ENCODE assay signal across 8 mouse cellular contexts in genomic region chr2:113847678-113848244, GRCm38 (mm10). TPM values are rescaled to one million over a fixed set of nuclear protein-coding genes. Genes with fewer than 3 reads are reported as not detected.
DNase-seq lines count a peak whose midpoint lies in the region; ATAC-seq lines count a peak whose summit lies in the region.

No protein-coding gene starts in this region.

- H3K4me1 ChIP-seq in forebrain, embryonic 12.5 days, result peaks cover 25% of the 10 kb centered on the region
- peaks cover 8% of the 10 kb centered on the region for H3K4me1 ChIP-seq in limb, embryonic 11.5 days (ENCODE audit: control insufficient read depth, insufficient read depth, low read length)
- H3K4me1 ChIP-seq in neural tube, embryonic 14.5 days (ENCODE audit: control insufficient read depth, insufficient read depth, low read length), result peaks cover 6% of the 10 kb centered on the region

- peak; percentile 17 for DNase-seq in left cerebral cortex, postnatal 4 days
- no peak for DNase-seq in left cerebral cortex, postnatal 25 days (ENCODE audit: low spot score in 2 of 2)
- peak; percentile 38 for DNase-seq in NIH3T3 (ENCODE audit: low read depth)
- no peak for DNase-seq in limb, embryonic 11.5 days (ENCODE audit: low spot score)
- no peak for DNase-seq in gastrocnemius, postnatal 25 days
- DNase-seq in gastrocnemius, postnatal 4 days (ENCODE audit: low spot score in 2 of 2), result no peak

- peak overlapping the region; percentile 71; the same call in 1 of the 2 replicates for H3K27ac ChIP-seq in forebrain, embryonic 12.5 days
- H3K27ac ChIP-seq in limb, embryonic 11.5 days (replicated peaks; ENCODE audit: low read depth, low read length), result peak overlapping the region; percentile 59
- H3K27ac ChIP-seq in neural tube, embryonic 14.5 days (ENCODE audit: low read depth, low read length), result no peak overlapping the region

- intact Hi-C loops in left cerebral cortex, postnatal 4 days (cut with DNase I), result no loop called here
- intact Hi-C loops in left cerebral cortex, postnatal 25 days (cut with DNase I), result no loop called here

- H3K4me2 ChIP-seq in forebrain, embryonic 12.5 days, result peak overlapping the region; percentile 73
- peak overlapping the region; percentile 82 for H3K4me2 ChIP-seq in limb, embryonic 11.5 days (ENCODE audit: low read depth, severe bottlenecking)
- peak overlapping the region; percentile 92 for H3K4me2 ChIP-seq in neural tube, embryonic 14.5 days (ENCODE audit: low read depth, low read length)

- H3K27me3 ChIP-seq in forebrain, embryonic 12.5 days, result no peaks in the 10 kb centered on the region
- no peaks in the 10 kb centered on the region for H3K27me3 ChIP-seq in limb, embryonic 11.5 days (ENCODE audit: control insufficient read depth, insufficient read depth, low read length)
- no peaks in the 10 kb centered on the region for H3K27me3 ChIP-seq in neural tube, embryonic 14.5 days (ENCODE audit: control insufficient read depth, insufficient read depth, low read length)

- H3K36me3 ChIP-seq in forebrain, embryonic 12.5 days (replicated peaks), result peaks cover 16% of the 10 kb centered on the region
- peaks cover 2% of the 10 kb centered on the region; the same call in 1 of the 2 replicates for H3K36me3 ChIP-seq in limb, embryonic 11.5 days (ENCODE audit: control insufficient read depth, insufficient read depth, low read length)
- no peaks in the 10 kb centered on the region for H3K36me3 ChIP-seq in neural tube, embryonic 14.5 days (ENCODE audit: control insufficient read depth, insufficient read depth, low read length)

- H3K9ac ChIP-seq in forebrain, embryonic 12.5 days, result peak overlapping the region; percentile 76
- peak overlapping the region; percentile 77 for H3K9ac ChIP-seq in limb, embryonic 11.5 days (ENCODE audit: low read length)
- 0 out of 2 replicates have a peak overlapping the region, but pooled peaks have one; percentile 34 for H3K9ac ChIP-seq in neural tube, embryonic 14.5 days (replicated peaks; ENCODE audit: low read depth, low read length)

- peak; percentile 12; the same call in 1 of the 2 replicates for ATAC-seq in forebrain, embryonic 12.5 days (ENCODE audit: low FRiP score)
- ATAC-seq in limb, embryonic 11.5 days (ENCODE audit: insufficient number of reproducible peaks, low FRiP score, low TSS enrichment, low read depth), result peak; percentile 13; the same call in 1 of the 2 replicates
- peak; percentile 7; the same call in 1 of the 2 replicates for ATAC-seq in neural tube, embryonic 14.5 days (ENCODE audit: low read depth)

- H3K4me3 ChIP-seq in forebrain, embryonic 12.5 days (replicated peaks), result peak overlapping the region; percentile 82
- H3K4me3 ChIP-seq in limb, embryonic 11.5 days (ENCODE audit: low read depth, low read length), result peak overlapping the region; percentile 73
- peak overlapping the region; percentile 65 for H3K4me3 ChIP-seq in neural tube, embryonic 14.5 days (ENCODE audit: low read depth, low read length)

- no peaks in the 10 kb centered on the region for H3K9me3 ChIP-seq in forebrain, embryonic 12.5 days
- H3K9me3 ChIP-seq in limb, embryonic 11.5 days (ENCODE audit: control insufficient read depth, low read length), result no peaks in the 10 kb centered on the region
- H3K9me3 ChIP-seq in neural tube, embryonic 14.5 days (ENCODE audit: control insufficient read depth, low read length), result no peaks in the 10 kb centered on the region

- under 1% methylated on average over 24 of the region's 24 CpGs for WGBS in forebrain, embryonic 12.5 days
- WGBS in limb, embryonic 11.5 days, result under 1% methylated on average over 24 of the region's 24 CpGs
- under 1% methylated on average over 24 of the region's 24 CpGs for WGBS in neural tube, embryonic 14.5 days

RNA-seq across cellular contexts. Expression of gene Arhgap11a, which starts 0.7 kb away (rescaled TPM):
- 1 to 10 TPM; 6.9 to 7.8 TPM for total RNA-seq in left cerebral cortex, postnatal 4 days (2021)
- total RNA-seq in left cerebral cortex, postnatal 25 days (2021), result 1 to 10 TPM; 2.1 to 2.2 TPM
- polyA plus RNA-seq in forebrain, embryonic 12.5 days (2016; fragmentation: Nextera tagmentation; extraction: Ambion mirVana), result 66.3 and 70.4 TPM in 2 replicates
- polyA plus RNA-seq in limb, embryonic 11.5 days (2014; fragmentation: Nextera tagmentation; extraction: Ambion mirVana), result 5.7 and 7.3 TPM in 2 replicates
- 0.48 and 0.81 TPM in 2 replicates for polyA plus RNA-seq in neural tube, embryonic 14.5 days (2014; fragmentation: Nextera tagmentation; extraction: Ambion mirVana)
- 1 to 10 TPM; 1.4 to 1.6 TPM for total RNA-seq in gastrocnemius, postnatal 25 days (2021)
- 10 to 100 TPM; 14.9 to 15.8 TPM for total RNA-seq in gastrocnemius, postnatal 4 days (2021)

RNA-seq across cellular contexts. Expression of gene Scg5, which starts 18.8 kb away (rescaled TPM):
- total RNA-seq in left cerebral cortex, postnatal 4 days (2021), result 100 to 1,000 TPM; 205 to 208 TPM
- total RNA-seq in left cerebral cortex, postnatal 25 days (2021), result 100 to 1,000 TPM; 488 to 523 TPM
- polyA plus RNA-seq in forebrain, embryonic 12.5 days (2016; fragmentation: Nextera tagmentation; extraction: Ambion mirVana), result 67.8 and 71.2 TPM in 2 replicates
- 0.57 and 1.5 TPM in 2 replicates for polyA plus RNA-seq in limb, embryonic 11.5 days (2014; fragmentation: Nextera tagmentation; extraction: Ambion mirVana)
- 244 and 315 TPM in 2 replicates for polyA plus RNA-seq in neural tube, embryonic 14.5 days (2014; fragmentation: Nextera tagmentation; extraction: Ambion mirVana)
- total RNA-seq in gastrocnemius, postnatal 25 days (2021), result under 1 TPM in 1 of 2 experiments, not detected in 1; 0.21 TPM
- total RNA-seq in gastrocnemius, postnatal 4 days (2021), result 1 to 10 TPM in 1 of 2 experiments, under 1 TPM in 1; 0.86 to 1.1 TPM

Comparison
In these comparisons a context has a peak if more than half of its experiments do, and no peak if none do; other contexts are left out.
1. DNase-seq: peak in left cerebral cortex, postnatal 4 days (single experiment) and NIH3T3 (single experiment); none in left cerebral cortex, postnatal 25 days (0 of 2), limb, embryonic 11.5 days (single experiment), gastrocnemius, postnatal 25 days (single experiment) and gastrocnemius, postnatal 4 days (0 of 2).
2. RNA of gene Scg5, which starts 18.8 kb away (total RNA-seq): 488 to 523 TPM in left cerebral cortex, postnatal 25 days and 205 to 208 TPM in left cerebral cortex, postnatal 4 days; 0.86 to 1.1 TPM in gastrocnemius, postnatal 4 days and 0.21 TPM in gastrocnemius, postnatal 25 days; every median in the first group is over 10 times any median in the second.
3. Peak in every context shown above with its lines, with median percentiles within 50 percentile points of each other: ATAC-seq, H3K4me2 ChIP-seq, H3K4me3 ChIP-seq and H3K9ac ChIP-seq.